Mouse (Mus musculus): ENCODE measurements around the gene Rab44. TPM values are rescaled to one million over a fixed set of nuclear protein-coding genes. Genes with fewer than 3 reads are reported as not detected.
"Not testable (repeated sequence)": the region's sequence is repeated elsewhere in the genome, so short reads cannot be mapped to it uniquely, and the experiment has no call there.

Rab44 gene
- polyA plus RNA-seq (2015; fragmentation: Nextera tagmentation; extraction: Ambion mirVana) = not detected in 2 replicates

DNA sequence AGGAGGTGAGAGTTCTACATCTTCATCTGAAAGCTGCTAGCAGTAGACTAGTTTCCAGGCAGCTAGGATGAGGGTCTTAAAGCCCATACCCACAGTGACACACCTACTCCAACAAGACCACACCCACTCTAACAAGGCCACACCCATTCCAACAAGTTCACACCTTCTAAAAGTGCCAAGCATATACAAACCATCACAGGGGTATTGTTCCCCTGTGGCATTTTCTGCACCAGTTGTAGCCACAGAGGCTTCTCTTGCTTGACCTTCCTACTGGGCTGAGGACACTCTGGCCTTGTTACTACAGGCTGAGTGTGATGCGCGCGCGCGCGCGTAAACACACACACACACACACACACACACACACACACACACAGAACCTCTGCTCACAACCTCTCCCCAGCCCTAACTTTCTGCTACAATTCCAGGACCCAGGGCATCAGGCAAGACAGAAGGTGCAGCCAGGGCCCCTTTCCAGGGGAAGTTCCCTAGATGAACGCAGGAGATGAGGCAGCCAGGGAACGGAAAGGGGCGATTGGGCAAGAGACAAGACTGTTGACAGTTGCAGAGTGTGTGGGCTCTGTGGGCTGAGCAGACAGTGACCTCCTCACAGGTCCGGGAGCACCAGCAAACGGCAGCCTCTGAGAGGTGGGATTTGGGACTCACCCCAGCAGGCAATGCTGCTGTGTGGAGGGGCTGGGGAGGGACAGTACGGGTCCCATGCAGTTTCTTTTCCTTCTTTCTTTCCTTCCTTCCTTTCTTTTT is at the start of gene Rab44:
Gene Rab44, plus strand, starts transcription at position 555 of the 762 bp plus-strand sequence.
- H3K4me3 ChIP-seq (replicated peaks) = no peak within 1 kb of the TSS
- H3K27me3 ChIP-seq = no peaks in the 10 kb centered on the region
- no peak within 1 kb of the TSS for H3K27ac ChIP-seq
- no peaks in the 10 kb centered on the region for H3K36me3 ChIP-seq
- WGBS = 94% methylated on average over 13 of the region's 13 CpGs
- no peak within 1 kb of the TSS for H3K9ac ChIP-seq (replicated peaks)
- no peaks in the 10 kb centered on the region for H3K9me3 ChIP-seq
- ATAC-seq = no peak
- no peak within 1 kb of the TSS for H3K4me2 ChIP-seq (replicated peaks)
- H3K4me1 ChIP-seq (replicated peaks) = no peaks in the 10 kb centered on the region

DNA sequence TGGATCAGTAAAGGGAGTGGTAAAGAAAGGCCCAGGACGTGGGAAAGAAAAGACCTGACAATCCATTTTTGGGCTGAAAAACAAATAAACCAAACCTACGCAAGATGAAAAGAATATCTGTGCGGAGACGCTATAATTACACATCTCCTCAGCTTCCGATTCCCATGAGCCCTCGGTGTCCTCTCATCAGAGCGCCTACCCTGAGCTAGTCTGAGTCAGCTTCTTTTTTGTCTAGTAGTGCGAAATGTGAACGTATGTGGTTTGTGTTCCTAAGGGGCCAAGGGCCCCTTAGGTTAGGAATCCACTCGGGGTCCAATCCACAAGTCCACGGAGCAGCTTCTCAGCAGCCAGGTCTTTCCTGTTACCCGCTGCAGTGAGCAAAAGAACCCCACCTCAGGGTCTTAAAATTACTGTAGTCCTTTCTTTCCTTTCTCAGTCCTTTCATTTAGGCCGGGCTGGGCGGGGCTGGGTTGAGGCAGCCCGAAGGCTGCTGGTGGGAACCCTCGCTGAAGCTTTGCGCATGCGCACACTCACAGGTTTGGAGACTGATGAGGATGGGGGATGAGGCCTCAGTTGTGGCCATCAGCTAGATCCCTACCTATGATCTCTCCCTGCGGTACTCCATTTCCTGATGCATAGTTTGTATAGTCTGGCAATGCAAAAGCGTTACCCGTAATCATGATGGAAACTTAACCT is 48.6 kb upstream of the Rab44 start:
- H3K4me2 ChIP-seq (replicated peaks) = no peak overlapping the region
- no peak for ATAC-seq
- H3K4me1 ChIP-seq (replicated peaks) = peaks cover 19% of the 10 kb centered on the region
- no peaks in the 10 kb centered on the region for H3K36me3 ChIP-seq
- H3K27me3 ChIP-seq = no peaks in the 10 kb centered on the region
- no peaks in the 10 kb centered on the region for H3K9me3 ChIP-seq
- 80% methylated on average over 21 of the region's 21 CpGs for WGBS
- no peak overlapping the region for H3K27ac ChIP-seq
- no peak overlapping the region for H3K9ac ChIP-seq (replicated peaks)
- no peak overlapping the region for H3K4me3 ChIP-seq (replicated peaks)

GRCm38 (mm10) chr17:29065971-29066370 is 48.0 kb upstream of the Rab44 start:
- ATAC-seq = no peak
- H3K27ac ChIP-seq = no peak overlapping the region
- H3K4me1 ChIP-seq (replicated peaks) = peaks cover 19% of the 10 kb centered on the region
- no peak overlapping the region for H3K9ac ChIP-seq (replicated peaks)
- H3K27me3 ChIP-seq = no peaks in the 10 kb centered on the region
- H3K4me3 ChIP-seq (replicated peaks) = no peak overlapping the region
- H3K9me3 ChIP-seq = no peaks in the 10 kb centered on the region
- H3K36me3 ChIP-seq = no peaks in the 10 kb centered on the region
- WGBS = 94% methylated on average over 3 of the region's 3 CpGs
- no peak overlapping the region for H3K4me2 ChIP-seq (replicated peaks)

DNA sequence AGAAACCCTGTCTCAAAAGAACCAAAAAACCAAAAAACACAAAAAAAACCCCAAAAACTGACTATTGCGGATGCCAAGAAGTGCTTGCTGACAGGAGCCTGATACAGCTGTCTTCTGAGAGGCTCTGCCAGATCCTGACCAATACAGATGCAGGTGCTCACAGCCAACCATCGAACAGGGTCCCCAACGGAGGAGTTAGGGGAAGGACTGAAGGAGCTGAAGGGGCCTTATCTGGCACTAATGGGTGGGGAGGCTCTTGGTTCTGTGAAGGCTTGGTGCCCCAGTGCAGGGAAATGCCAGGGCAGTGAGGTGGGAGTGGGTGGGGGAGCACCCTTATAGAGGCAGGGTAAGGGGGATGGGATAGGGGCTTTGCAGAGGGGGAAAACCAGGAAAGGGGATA is 46.5 kb upstream of the Rab44 start:
- H3K27ac ChIP-seq; H3K27me3 ChIP-seq; H3K4me3 ChIP-seq (replicated peaks); H3K9ac ChIP-seq (replicated peaks); H3K4me2 ChIP-seq (replicated peaks); H3K36me3 ChIP-seq; H3K9me3 ChIP-seq; ATAC-seq: not testable (repeated sequence)
- H3K4me1 ChIP-seq (replicated peaks) = peaks cover 15% of the 10 kb centered on the region
- WGBS = 89% methylated on average over 3 of the region's 3 CpGs

DNA sequence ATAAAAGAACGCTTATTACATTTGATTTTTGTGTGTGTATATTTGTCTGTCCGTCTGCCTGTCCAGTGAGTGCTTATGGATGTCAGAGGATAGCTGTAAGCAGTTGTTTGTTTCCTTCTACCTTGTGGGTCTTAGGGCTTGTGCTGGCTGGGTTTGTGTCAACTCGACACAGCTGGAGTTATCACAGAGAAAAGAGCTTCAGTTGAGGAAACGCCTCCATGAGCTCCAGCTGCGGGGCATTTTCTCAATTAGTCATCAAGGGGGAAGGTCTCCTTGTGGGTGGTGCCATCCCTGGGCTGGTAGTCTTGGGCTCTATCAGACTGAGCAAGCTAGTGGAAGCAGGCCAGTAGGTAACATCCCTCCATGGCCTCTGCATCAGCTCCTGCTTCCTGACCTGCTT is 46.1 kb upstream of the Rab44 start:
- no peaks in the 10 kb centered on the region for H3K9me3 ChIP-seq
- H3K4me1 ChIP-seq (replicated peaks) = peaks cover 14% of the 10 kb centered on the region
- no peak overlapping the region for H3K27ac ChIP-seq
- no peak overlapping the region for H3K4me2 ChIP-seq (replicated peaks)
- no peak overlapping the region for H3K9ac ChIP-seq (replicated peaks)
- WGBS = 58% methylated on average over 5 of the region's 5 CpGs
- no peaks in the 10 kb centered on the region for H3K27me3 ChIP-seq
- H3K36me3 ChIP-seq = no peaks in the 10 kb centered on the region
- H3K4me3 ChIP-seq (replicated peaks) = no peak overlapping the region
- ATAC-seq = no peak

- ATAC-seq = no peak
- no peaks in the 10 kb centered on the region for H3K27me3 ChIP-seq
- 81% methylated on average over 10 of the region's 10 CpGs for WGBS
- no peak overlapping the region for H3K4me3 ChIP-seq (replicated peaks)
- no peak overlapping the region for H3K27ac ChIP-seq
- H3K9ac ChIP-seq (replicated peaks) = no peak overlapping the region
- no peaks in the 10 kb centered on the region for H3K9me3 ChIP-seq
- H3K36me3 ChIP-seq = no peaks in the 10 kb centered on the region
- peaks cover 8% of the 10 kb centered on the region for H3K4me1 ChIP-seq (replicated peaks)
- H3K4me2 ChIP-seq (replicated peaks) = no peak overlapping the region
These were observed 44.9 kb upstream of the Rab44 start for GRCm38 (mm10) chr17:29069063-29069462.

DNA sequence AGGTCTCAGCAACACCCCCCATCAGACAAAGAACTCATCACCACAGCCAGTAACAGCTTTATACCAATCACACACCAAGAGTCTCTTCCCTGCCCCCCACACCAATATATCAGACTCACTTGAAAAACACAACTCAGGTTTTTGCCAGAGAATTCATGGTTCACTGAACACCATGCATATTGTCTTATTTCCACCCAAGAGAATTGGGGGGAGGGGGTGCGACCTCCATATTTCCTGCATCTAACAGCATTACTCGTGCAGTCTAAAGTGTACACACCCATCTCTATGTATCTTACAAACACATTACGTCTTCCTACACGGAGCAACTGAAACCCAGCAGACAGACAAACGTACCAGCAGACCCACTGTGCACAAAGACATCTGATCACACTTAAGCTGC is 42.1 kb upstream of the Rab44 start:
- H3K4me1 ChIP-seq (replicated peaks) = peaks cover 8% of the 10 kb centered on the region
- no peak overlapping the region for H3K4me3 ChIP-seq (replicated peaks)
- H3K27me3 ChIP-seq = no peaks in the 10 kb centered on the region
- H3K9me3 ChIP-seq = no peaks in the 10 kb centered on the region
- H3K27ac ChIP-seq = no peak overlapping the region
- WGBS = 85% methylated on average over 5 of the region's 5 CpGs
- H3K36me3 ChIP-seq = no peaks in the 10 kb centered on the region
- no peak overlapping the region for H3K4me2 ChIP-seq (replicated peaks)
- ATAC-seq = no peak
- no peak overlapping the region for H3K9ac ChIP-seq (replicated peaks)

DNA sequence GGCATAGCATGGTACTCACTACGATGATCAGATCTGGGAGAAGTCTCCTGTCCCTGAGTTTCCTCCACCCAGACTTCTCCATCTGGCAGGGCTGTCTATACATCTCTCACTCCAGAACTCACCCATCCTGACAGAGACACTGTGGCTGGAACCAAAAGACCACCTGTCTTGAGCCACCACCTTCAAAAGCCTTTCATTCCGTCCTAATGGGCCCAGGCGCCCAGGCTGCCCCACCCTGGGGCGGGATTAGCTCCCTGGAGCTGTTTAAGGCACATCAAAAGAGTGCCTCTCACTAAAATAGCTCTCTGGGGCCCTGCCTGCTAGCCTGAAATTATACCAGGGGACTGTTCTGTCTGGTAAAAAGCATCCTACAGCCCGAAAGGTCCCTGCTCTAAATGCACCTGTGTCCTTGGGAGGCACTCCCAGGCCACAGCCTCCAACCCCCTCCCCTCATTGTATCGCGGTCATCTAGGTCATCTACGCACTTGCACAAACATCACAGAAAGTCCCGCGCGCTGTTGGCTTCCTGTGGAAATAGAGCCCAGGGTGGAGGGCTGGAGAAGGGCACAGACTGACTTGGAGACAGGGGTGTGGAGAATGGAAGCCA is 41.1 kb upstream of the Rab44 start:
- Histone ChIP-seq H3K27ac (no peak overlapping the region), H3K27me3 (no peaks in the 10 kb centered on the region), H3K9me3 (no peaks in the 10 kb centered on the region), H3K4me3 (replicated peaks) (no peak overlapping the region), H3K4me2 (replicated peaks) (no peak overlapping the region), H3K36me3 (no peaks in the 10 kb centered on the region), H3K4me1 (replicated peaks) (peaks cover 10% of the 10 kb centered on the region), H3K9ac (replicated peaks) (no peak overlapping the region)
- ATAC-seq = no peak
- WGBS = 25% methylated on average over 11 of the region's 11 CpGs

GRCm38 (mm10) chr17:29073313-29073712 is 40.6 kb upstream of the Rab44 start:
- 64% methylated on average over 5 of the region's 5 CpGs for WGBS
- Histone ChIP-seq H3K9me3 (no peaks in the 10 kb centered on the region), H3K4me2 (replicated peaks) (no peak overlapping the region), H3K4me1 (replicated peaks) (peaks cover 14% of the 10 kb centered on the region), H3K27me3 (no peaks in the 10 kb centered on the region), H3K9ac (replicated peaks) (no peak overlapping the region), H3K36me3 (no peaks in the 10 kb centered on the region), H3K27ac (no peak overlapping the region), H3K4me3 (replicated peaks) (no peak overlapping the region)
- no peak for ATAC-seq

GRCm38 (mm10) chr17:29074085-29074484 is 39.9 kb upstream of the Rab44 start:
- WGBS = 86% methylated on average over 13 of the region's 13 CpGs
- H3K36me3 ChIP-seq = no peaks in the 10 kb centered on the region
- no peaks in the 10 kb centered on the region for H3K9me3 ChIP-seq
- no peak overlapping the region for H3K27ac ChIP-seq
- peaks cover 22% of the 10 kb centered on the region for H3K4me1 ChIP-seq (replicated peaks)
- H3K9ac ChIP-seq (replicated peaks) = no peak overlapping the region
- H3K4me2 ChIP-seq (replicated peaks) = no peak overlapping the region
- H3K27me3 ChIP-seq = peaks cover 4% of the 10 kb centered on the region; the same call in 1 of the 2 replicates
- ATAC-seq = no peak
- no peak overlapping the region for H3K4me3 ChIP-seq (replicated peaks)

- H3K4me2 ChIP-seq (replicated peaks) = no peak overlapping the region
- WGBS = 96% methylated on average over 8 of the region's 8 CpGs
- no peaks in the 10 kb centered on the region for H3K36me3 ChIP-seq
- H3K27me3 ChIP-seq = peaks cover 22% of the 10 kb centered on the region
- H3K4me1 ChIP-seq (replicated peaks) = peaks cover 29% of the 10 kb centered on the region
- no peak overlapping the region for H3K27ac ChIP-seq
- no peak overlapping the region for H3K9ac ChIP-seq (replicated peaks)
- no peaks in the 10 kb centered on the region for H3K9me3 ChIP-seq
- no peak for ATAC-seq
- no peak overlapping the region for H3K4me3 ChIP-seq (replicated peaks)
These were observed 37.7 kb upstream of the Rab44 start for GRCm38 (mm10) chr17:29076235-29076634.

Measured in midbrain, embryonic 13.5 days (tissue).